Mouse (Mus musculus) heart, embryonic 12.5 days (tissue): ENCODE measurements around the gene Scube1. TPM values are rescaled to one million over a fixed set of nuclear protein-coding genes. Genes with fewer than 3 reads are reported as not detected.

Experiments used
- ATAC-seq: fragments of 200-750 bp; cut with Nextera tagmentation; 2 replicates; pipeline ENCODE4 v1.8.0; 2017; ENCODE audit warnings: moderate TSS enrichment, moderate library complexity; ENCODE audit not compliant: insufficient number of reproducible peaks, low FRiP score
- H3K27ac ChIP-seq: fragments of 300-500 bp; sonication (generic); 2 replicates; pipeline ENCODE4 v1.5.1; 2016; ENCODE audit warnings: mild to moderate bottlenecking, moderate library complexity; ENCODE audit not compliant: poor library complexity, severe bottlenecking
- H3K27me3 ChIP-seq: fragments of 300-500 bp; sonication (generic); replicated peaks from 2 replicates; pipeline ENCODE4 v1.6.1; 2016; ENCODE audit warnings: mild to moderate bottlenecking, moderate library complexity
- H3K36me3 ChIP-seq: fragments of 300-500 bp; sonication (generic); 2 replicates; pipeline ENCODE4 v1.6.1; 2016; ENCODE audit warnings: mild to moderate bottlenecking, moderate library complexity
- H3K4me1 ChIP-seq: fragments of 300-500 bp; sonication (generic); replicated peaks from 2 replicates; pipeline ENCODE4 v1.6.1; 2016; ENCODE audit warnings: mild to moderate bottlenecking
- H3K4me2 ChIP-seq: fragments of 300-500 bp; sonication (generic); 2 replicates; pipeline ENCODE4 v1.6.1; 2016; ENCODE audit warnings: mild to moderate bottlenecking, moderate library complexity
- H3K4me3 ChIP-seq: fragments of 300-500 bp; sonication (generic); 2 replicates; pipeline ENCODE4 v1.5.1; 2016; ENCODE audit warnings: mild to moderate bottlenecking
- H3K9ac ChIP-seq: fragments of 300-500 bp; sonication (generic); 2 replicates; pipeline ENCODE4 v1.6.1; 2016; ENCODE audit warnings: mild to moderate bottlenecking, moderate library complexity
- H3K9me3 ChIP-seq: fragments of 300-500 bp; sonication (generic); replicated peaks from 2 replicates; pipeline ENCODE4 v1.6.1; 2016; ENCODE audit warnings: mild to moderate bottlenecking, moderate library complexity
- WGBS: fragments of 180-500 bp; shearing (Covaris S2); methylation state at CpG from one replicate; pipeline ENCODE4 v1.1.7; 2016; 5-methylcytosine and 5-hydroxymethylcytosine counted together
- polyA plus RNA-seq: library from polyadenylated mRNA; unstranded; fragments of >200 nt; fragmentation: Nextera tagmentation; extraction: Ambion mirVana; gene quantifications from 2 replicates; pipeline ENCODE4 v1.2.1, GENCODE M21; 2016

The Scube1 gene
- polyA plus RNA-seq, 1 experiment from 2014 or later, result 16.3 TPM

DNA sequence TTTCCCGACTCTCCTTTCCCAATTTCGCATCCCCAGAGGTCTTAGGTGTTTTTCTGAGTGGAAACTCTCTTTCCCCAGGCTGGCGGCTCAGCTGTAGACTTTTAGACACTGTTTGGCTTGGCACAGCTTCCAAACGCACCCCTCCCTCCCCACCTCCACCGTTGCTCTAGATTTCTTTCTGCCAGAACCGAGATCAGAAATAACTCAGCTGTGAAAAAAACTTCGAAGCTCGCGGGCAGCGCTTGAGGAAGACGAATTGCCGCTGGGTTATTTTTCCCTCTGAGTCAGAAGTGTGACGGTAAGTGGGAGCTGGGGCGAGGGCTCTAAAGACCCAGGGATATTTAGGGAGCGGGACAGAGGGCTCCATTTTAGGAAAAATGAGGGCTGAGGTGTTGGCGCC lies 21.5 kb upstream of the Scube1 start:
- H3K4me2 ChIP-seq, result no peak overlapping the region
- H3K36me3 ChIP-seq, result no peaks in the 10 kb centered on the region
- no peak overlapping the region for H3K27ac ChIP-seq
- H3K9ac ChIP-seq, result no peak overlapping the region
- H3K4me1 ChIP-seq, result peaks cover 23% of the 10 kb centered on the region
- WGBS, result 33% methylated on average over 16 of the region's 16 CpGs
- no peak for ATAC-seq
- no peak overlapping the region for H3K4me3 ChIP-seq
- H3K9me3 ChIP-seq, result no peaks in the 10 kb centered on the region
- 0 out of 2 replicates have a peak, but pooled peaks cover 7% of the 10 kb centered on the region for H3K27me3 ChIP-seq

DNA sequence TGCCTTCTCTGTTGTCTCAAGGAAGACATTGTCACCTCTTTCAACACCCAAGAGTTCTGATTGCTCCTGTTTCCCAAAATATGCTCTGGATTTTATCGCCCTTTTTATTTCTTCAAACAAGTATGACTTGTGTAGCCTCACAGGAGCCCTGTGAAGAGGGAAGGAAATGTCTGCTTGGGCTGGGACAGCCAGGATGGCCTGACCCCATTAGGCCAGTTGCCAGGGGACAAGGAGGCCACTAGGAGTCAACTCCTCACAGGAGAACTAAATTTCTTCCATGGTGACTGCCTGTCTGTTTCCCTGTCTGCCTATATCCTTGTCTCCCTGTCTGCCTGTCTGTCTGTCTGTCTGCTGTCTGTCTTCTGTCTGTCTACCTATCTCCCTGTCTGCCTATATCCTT lies 17.2 kb upstream of the Scube1 start:
- no peak for ATAC-seq
- Histone ChIP-seq H3K27me3 (0 out of 2 replicates have a peak, but pooled peaks cover 3% of the 10 kb centered on the region), H3K9ac (no peak overlapping the region), H3K4me3 (no peak overlapping the region), H3K36me3 (no peaks in the 10 kb centered on the region), H3K9me3 (no peaks in the 10 kb centered on the region), H3K4me2 (no peak overlapping the region), H3K27ac (no peak overlapping the region), H3K4me1 (peaks cover 33% of the 10 kb centered on the region)
- 78% methylated on average over 1 of the region's 1 CpGs for WGBS

DNA sequence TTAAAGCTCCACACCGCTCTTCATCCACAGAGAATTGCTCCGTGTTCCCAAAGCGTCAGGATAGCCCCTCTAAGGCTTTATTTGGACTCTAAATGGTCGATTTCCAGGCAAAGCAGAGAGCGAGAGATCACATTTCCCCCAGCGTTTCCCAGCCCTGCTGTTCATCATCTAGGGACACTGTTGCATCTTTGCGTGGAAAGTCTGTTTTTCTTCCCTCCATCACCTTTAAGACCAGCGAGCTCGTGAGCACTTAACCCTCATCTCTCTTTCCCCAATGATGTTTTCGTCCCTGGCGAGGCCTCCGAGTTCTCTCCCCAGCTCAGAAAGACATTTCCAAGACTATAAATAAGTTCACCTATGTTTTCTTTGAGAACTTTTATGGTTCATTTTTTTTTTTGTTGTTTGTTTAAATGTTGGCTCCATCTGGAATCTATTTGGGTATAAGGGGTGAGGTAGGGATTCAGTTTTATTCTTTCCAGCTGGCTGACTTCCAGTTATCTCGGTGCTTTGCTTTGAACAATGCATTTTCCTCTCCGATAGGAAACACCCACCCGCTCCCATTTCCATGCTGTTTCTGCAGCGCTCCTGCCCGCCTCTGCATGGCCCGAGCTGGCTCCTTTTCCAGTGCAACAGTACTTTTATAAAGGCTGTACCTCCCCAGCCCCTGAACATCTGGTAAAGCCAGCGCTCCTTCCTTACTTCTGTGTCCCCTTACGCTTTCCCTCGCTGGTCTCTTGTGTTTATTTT lies 16.0 kb upstream of the Scube1 start:
- no peak overlapping the region for H3K27ac ChIP-seq
- 35% methylated on average over 21 of the region's 21 CpGs for WGBS

DNA sequence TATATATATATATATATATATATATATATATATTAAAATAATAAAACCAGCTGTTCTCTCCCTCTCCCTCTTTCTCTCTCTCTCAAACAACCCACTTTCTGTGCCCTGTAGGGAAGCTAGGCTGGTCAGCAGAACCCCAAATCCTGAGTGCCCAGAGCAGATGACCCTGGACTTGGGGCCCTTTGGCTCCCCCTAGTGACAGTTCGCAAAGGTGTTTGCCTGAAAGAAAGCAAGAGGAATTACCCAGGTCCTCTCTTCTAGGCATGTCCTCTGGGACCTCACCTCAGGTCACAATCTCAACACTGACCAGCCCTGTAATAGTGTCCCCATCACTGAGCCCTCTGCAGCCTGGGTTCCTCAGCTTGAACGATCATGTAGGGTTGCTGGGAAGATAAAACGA lies 2.8 kb upstream of the Scube1 start:
- ATAC-seq, result no peak
- H3K4me3 ChIP-seq, result no peak overlapping the region
- H3K27me3 ChIP-seq, result peaks cover 60% of the 10 kb centered on the region
- WGBS, result 25% methylated on average over 3 of the region's 3 CpGs
- H3K4me2 ChIP-seq, result no peak overlapping the region
- H3K27ac ChIP-seq, result no peak overlapping the region
- no peaks in the 10 kb centered on the region for H3K36me3 ChIP-seq
- H3K9ac ChIP-seq, result no peak overlapping the region
- peaks cover 19% of the 10 kb centered on the region for H3K4me1 ChIP-seq
- no peaks in the 10 kb centered on the region for H3K9me3 ChIP-seq

More for the DNA sequence above, 16.0 kb upstream of the Scube1 start:
- Histone ChIP-seq H3K4me1 (peaks cover 35% of the 10 kb centered on the region), H3K9ac (no peak overlapping the region), H3K27me3 (0 out of 2 replicates have a peak, but pooled peaks cover 3% of the 10 kb centered on the region), H3K36me3 (no peaks in the 10 kb centered on the region), H3K4me2 (no peak overlapping the region), H3K4me3 (no peak overlapping the region), H3K9me3 (no peaks in the 10 kb centered on the region)
- ATAC-seq, result no peak

DNA sequence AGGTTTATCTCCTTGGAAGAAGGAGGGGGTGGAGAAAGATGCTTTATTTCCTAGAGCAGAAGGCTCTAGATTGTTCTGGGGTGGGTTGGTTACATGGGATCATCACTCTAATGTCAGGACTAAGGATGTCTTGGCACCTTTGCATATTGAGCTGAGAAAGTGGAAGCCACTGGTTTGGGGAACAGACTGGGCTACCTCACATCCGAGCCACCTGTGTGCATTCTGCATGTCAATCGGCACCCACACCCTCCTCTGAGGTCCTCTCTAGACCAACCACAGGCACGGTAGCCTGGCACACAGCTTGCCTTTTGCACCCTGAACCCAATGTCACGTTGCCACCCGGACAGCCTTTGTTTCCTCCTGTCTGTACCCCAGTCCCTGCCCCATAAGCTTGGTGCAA lies 1.9 kb upstream of the Scube1 start:
- WGBS, result 72% methylated on average over 5 of the region's 5 CpGs
- Histone ChIP-seq H3K9ac (no peak overlapping the region), H3K36me3 (no peaks in the 10 kb centered on the region), H3K9me3 (no peaks in the 10 kb centered on the region), H3K4me1 (peaks cover 18% of the 10 kb centered on the region), H3K27ac (no peak overlapping the region), H3K4me2 (no peak overlapping the region), H3K27me3 (peaks cover 68% of the 10 kb centered on the region), H3K4me3 (no peak overlapping the region)
- ATAC-seq, result no peak

- Histone ChIP-seq H3K4me1 (peaks cover 18% of the 10 kb centered on the region), H3K27me3 (peaks cover 70% of the 10 kb centered on the region), H3K36me3 (0 out of 2 replicates have a peak, but pooled peaks cover 3% of the 10 kb centered on the region), H3K9ac (no peak overlapping the region), H3K9me3 (no peaks in the 10 kb centered on the region), H3K27ac (no peak overlapping the region), H3K4me2 (peak overlapping the region; percentile 93), H3K4me3 (peak overlapping the region; percentile 65)
- WGBS, result 27% methylated on average over 28 of the region's 28 CpGs
- ATAC-seq, result no peak
Measured at GRCm38 (mm10) chr15:83725556-83726200, 857 bp upstream of the Scube1 start.

GRCm38 (mm10) chr15:83724160-83724885 lies 498 bp downstream of the Scube1 start:
- peak overlapping the region; percentile 93 for H3K4me2 ChIP-seq
- peak overlapping the region; percentile 65 for H3K4me3 ChIP-seq
- no peak overlapping the region for H3K27ac ChIP-seq
- H3K9ac ChIP-seq, result peak overlapping the region; percentile 77
- H3K36me3 ChIP-seq, result 0 out of 2 replicates have a peak, but pooled peaks cover 3% of the 10 kb centered on the region
- peaks cover 67% of the 10 kb centered on the region for H3K27me3 ChIP-seq
- no peaks in the 10 kb centered on the region for H3K9me3 ChIP-seq
- peak; percentile 45 for ATAC-seq
- H3K4me1 ChIP-seq, result peaks cover 18% of the 10 kb centered on the region
- 1% methylated on average over 60 of the region's 61 CpGs for WGBS

DNA sequence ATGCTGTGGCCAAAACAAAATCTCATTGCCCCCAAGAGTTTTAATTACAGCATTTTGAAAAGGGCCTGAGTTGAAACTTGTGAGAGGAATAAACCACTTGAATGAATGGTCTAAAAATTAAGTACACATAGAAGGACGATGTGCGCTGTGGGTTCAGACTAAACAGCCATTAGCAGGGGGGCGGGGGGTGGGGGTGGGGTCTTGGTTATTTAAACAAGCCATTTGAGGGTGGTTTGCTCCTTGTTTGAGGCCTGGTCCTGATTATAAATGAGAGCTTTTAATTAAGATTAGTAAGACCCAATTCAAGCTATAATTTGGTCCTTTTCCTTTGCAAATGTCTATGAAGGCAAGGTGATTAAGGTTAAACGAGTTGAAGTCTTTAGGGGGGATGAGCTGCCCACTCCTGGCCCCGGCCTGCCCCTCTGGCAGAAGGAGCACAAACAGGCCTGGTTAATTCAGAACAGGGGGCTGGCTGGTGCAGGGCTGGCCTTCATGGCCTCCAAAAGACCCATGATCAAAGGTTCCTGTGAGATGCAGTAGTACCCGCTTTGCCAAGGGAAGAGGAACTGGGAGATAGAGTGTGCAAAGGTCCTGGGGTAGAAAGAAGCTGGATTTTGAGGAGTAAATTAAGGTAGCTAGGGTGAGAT lies 9.1 kb downstream of the Scube1 start:
- 77% methylated on average over 6 of the region's 6 CpGs for WGBS
- Histone ChIP-seq H3K27ac (no peak overlapping the region), H3K4me2 (no peak overlapping the region)

GRCm38 (mm10) chr15:83712798-83713197 lies 12.0 kb downstream of the Scube1 start:
- H3K4me1 ChIP-seq, result no peaks in the 10 kb centered on the region
- 79% methylated on average over 10 of the region's 10 CpGs for WGBS
- peaks cover 1% of the 10 kb centered on the region; the same call in 1 of the 2 replicates for H3K36me3 ChIP-seq
- no peaks in the 10 kb centered on the region for H3K27me3 ChIP-seq
- H3K27ac ChIP-seq, result no peak overlapping the region
- no peaks in the 10 kb centered on the region for H3K9me3 ChIP-seq
- no peak overlapping the region for H3K4me2 ChIP-seq
- ATAC-seq, result no peak
- H3K4me3 ChIP-seq, result no peak overlapping the region
- no peak overlapping the region for H3K9ac ChIP-seq

More for the DNA sequence above, 9.1 kb downstream of the Scube1 start:
- Histone ChIP-seq H3K36me3 (peaks cover 7% of the 10 kb centered on the region), H3K9me3 (no peaks in the 10 kb centered on the region), H3K27me3 (peaks cover 14% of the 10 kb centered on the region), H3K9ac (no peak overlapping the region), H3K4me1 (no peaks in the 10 kb centered on the region), H3K4me3 (no peak overlapping the region)
- ATAC-seq, result no peak

GRCm38 (mm10) chr15:83712361-83712760 lies 12.5 kb downstream of the Scube1 start:
- Histone ChIP-seq H3K27me3 (no peaks in the 10 kb centered on the region), H3K4me3 (no peak overlapping the region), H3K9ac (no peak overlapping the region), H3K36me3 (no peaks in the 10 kb centered on the region), H3K27ac (no peak overlapping the region), H3K9me3 (no peaks in the 10 kb centered on the region), H3K4me1 (no peaks in the 10 kb centered on the region), H3K4me2 (no peak overlapping the region)
- 88% methylated on average over 5 of the region's 5 CpGs for WGBS
- no peak for ATAC-seq
